Mouse (Mus musculus) megakaryocyte, adult 5-6 weeks (primary cell): ENCODE results near the gene Dync2li1. TPM values are rescaled to one million over a fixed set of nuclear protein-coding genes. Genes with fewer than 3 reads are reported as not detected.

Source experiments
- ATAC-seq: 2 replicates; pipeline ENCODE4 v1.8.0; 2016; ENCODE audit warnings: mild to moderate bottlenecking, inconsistent platforms; ENCODE audit not compliant: poor library complexity, severe bottlenecking
- total RNA-seq, 2 experiments: library from RNA; stranded (forward) in 1 of 2; stranded (reverse) in 1 of 2; fragments of 153-499, 151-499 nt in 1 of 2; fragments of 221-1000, 200-1000 nt in 1 of 2; gene quantifications; 2 replicates each; pipeline versions ENCODE4 v1.2.3 to v1.2.4; 2015 to 2017

Gene Dync2li1
- 2.6 and 3.3 TPM in 2 replicates for total RNA-seq (2015)
- total RNA-seq (2017), result 0.88 and 1.1 TPM in 2 replicates

GRCm38 (mm10) chr17:84626276-84626856 lies at the start of gene Dync2li1:
Gene Dync2li1 (plus strand): TSS chr17:84626496.
- peak; percentile 99 for ATAC-seq

- ATAC-seq, result no peak
These were observed 49.5 kb upstream of the Dync2li1 start for GRCm38 (mm10) chr17:84576621-84577293.

GRCm38 (mm10) chr17:84579249-84579648 lies 47.0 kb upstream of the Dync2li1 start:
- ATAC-seq, result peak; percentile 18; the same call in 1 of the 2 replicates

- ATAC-seq, result no peak
These were observed 46.5 kb upstream of the Dync2li1 start for GRCm38 (mm10) chr17:84579817-84580216.

- no peak for ATAC-seq
These were observed 45.5 kb upstream of the Dync2li1 start for GRCm38 (mm10) chr17:84580821-84581220.

GRCm38 (mm10) chr17:84581740-84582414 lies 44.4 kb upstream of the Dync2li1 start:
- no peak for ATAC-seq

- no peak for ATAC-seq
These were observed 42.2 kb upstream of the Dync2li1 start for GRCm38 (mm10) chr17:84584107-84584506.

GRCm38 (mm10) chr17:84585104-84585503 lies 41.2 kb upstream of the Dync2li1 start:
- ATAC-seq, result no peak

- no peak for ATAC-seq
These were observed 36.2 kb upstream of the Dync2li1 start for GRCm38 (mm10) chr17:84590065-84590464.

GRCm38 (mm10) chr17:84591431-84592150 lies 34.7 kb upstream of the Dync2li1 start:
- no peak for ATAC-seq

- no peak for ATAC-seq
These were observed 30.3 kb upstream of the Dync2li1 start for GRCm38 (mm10) chr17:84596015-84596441.

- no peak for ATAC-seq
These were observed 29.8 kb upstream of the Dync2li1 start for GRCm38 (mm10) chr17:84596501-84596900.

- no peak for ATAC-seq
These were observed 28.4 kb upstream of the Dync2li1 start for GRCm38 (mm10) chr17:84597859-84598258.

- no peak for ATAC-seq
These were observed 27.4 kb upstream of the Dync2li1 start for GRCm38 (mm10) chr17:84598928-84599327.

GRCm38 (mm10) chr17:84600051-84600983 lies 26.0 kb upstream of the Dync2li1 start:
- ATAC-seq, result no peak

- no peak for ATAC-seq
These were observed 24.5 kb upstream of the Dync2li1 start for GRCm38 (mm10) chr17:84601805-84602204.

GRCm38 (mm10) chr17:84603202-84603627 lies 23.1 kb upstream of the Dync2li1 start:
- ATAC-seq, result no peak

- no peak for ATAC-seq
These were observed 22.4 kb upstream of the Dync2li1 start for GRCm38 (mm10) chr17:84603709-84604420.

- ATAC-seq, result no peak
These were observed 19.3 kb upstream of the Dync2li1 start for GRCm38 (mm10) chr17:84606976-84607375.
